Mouse (Mus musculus): Measurements from ENCODE around the gene Pigz. TPM values are rescaled to one million over a fixed set of nuclear protein-coding genes. Genes with fewer than 3 reads are reported as not detected.
A peak's percentile ranks its signal among the peaks of the same experiment; 100 is the strongest.

The Pigz gene
- 1.6 TPM in 2 replicates for polyA plus RNA-seq (2015; fragmentation: Nextera tagmentation; extraction: Ambion mirVana)

- Histone ChIP-seq H3K4me3 (replicated peaks; ENCODE audit: low read length) (peak within 1 kb of the TSS; percentile 52), H3K36me3 (ENCODE audit: control insufficient read depth, insufficient read depth) (no peaks in the 10 kb centered on the region), H3K4me2 (ENCODE audit: low read length) (peak within 1 kb of the TSS; percentile 94), H3K27ac (ENCODE audit: low read length) (peak within 1 kb of the TSS; percentile 93), H3K9ac (replicated peaks; ENCODE audit: low read depth, low read length) (peak within 1 kb of the TSS; percentile 78), H3K27me3 (replicated peaks; ENCODE audit: control insufficient read depth, insufficient read depth, low read length) (peaks cover 6% of the 10 kb centered on the region), H3K4me1 (replicated peaks; ENCODE audit: control insufficient read depth, insufficient read depth, low read length) (peaks cover 26% of the 10 kb centered on the region), H3K9me3 (ENCODE audit: control insufficient read depth, low read length) (no peaks in the 10 kb centered on the region)
- WGBS = 3% methylated on average over 42 of the region's 42 CpGs
- peak; percentile 6; the same call in 1 of the 2 replicates for ATAC-seq
These were observed at the start of gene Pigz for GRCm38 (mm10) chr16:31933751-31934549. TSS of gene Pigz (plus strand) at chr16:31933851.

DNA sequence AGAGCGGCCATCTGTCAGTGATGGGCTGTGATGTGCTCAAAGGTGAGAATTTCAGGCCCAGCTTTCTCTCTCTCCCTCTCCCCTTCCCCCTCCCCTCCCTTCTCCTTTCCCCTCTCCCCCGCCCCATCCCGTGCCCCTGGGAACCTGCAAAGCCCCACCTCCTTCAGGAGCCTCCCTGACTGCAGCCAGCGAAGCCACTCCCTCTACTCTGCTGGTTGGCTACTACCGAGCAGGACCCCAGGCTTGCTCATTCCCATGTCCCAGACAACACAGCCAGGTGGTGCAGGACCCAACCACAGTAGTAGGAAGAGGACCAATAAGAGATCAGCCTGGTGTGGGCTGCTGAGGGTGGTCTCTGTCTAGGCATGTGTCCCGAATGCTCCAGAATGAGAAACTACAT lies 49.7 kb upstream of the Pigz start:
- Histone ChIP-seq H3K4me2 (ENCODE audit: low read length) (no peak overlapping the region), H3K9ac (replicated peaks; ENCODE audit: low read depth, low read length) (no peak overlapping the region), H3K9me3 (ENCODE audit: control insufficient read depth, low read length) (no peaks in the 10 kb centered on the region), H3K27me3 (replicated peaks; ENCODE audit: control insufficient read depth, insufficient read depth, low read length) (no peaks in the 10 kb centered on the region), H3K27ac (ENCODE audit: low read length) (no peak overlapping the region), H3K4me1 (replicated peaks; ENCODE audit: control insufficient read depth, insufficient read depth, low read length) (no peaks in the 10 kb centered on the region), H3K4me3 (replicated peaks; ENCODE audit: low read length) (no peak overlapping the region), H3K36me3 (ENCODE audit: control insufficient read depth, insufficient read depth) (no peaks in the 10 kb centered on the region)
- peak; percentile 32; the same call in 1 of the 2 replicates for ATAC-seq
- WGBS = 21% methylated on average over 6 of the region's 6 CpGs

GRCm38 (mm10) chr16:31890907-31891306 lies 42.7 kb upstream of the Pigz start:
- Histone ChIP-seq H3K9me3 (ENCODE audit: control insufficient read depth, low read length) (no peaks in the 10 kb centered on the region), H3K4me2 (ENCODE audit: low read length) (no peak overlapping the region), H3K27me3 (replicated peaks; ENCODE audit: control insufficient read depth, insufficient read depth, low read length) (no peaks in the 10 kb centered on the region), H3K4me1 (replicated peaks; ENCODE audit: control insufficient read depth, insufficient read depth, low read length) (no peaks in the 10 kb centered on the region), H3K36me3 (ENCODE audit: control insufficient read depth, insufficient read depth) (no peaks in the 10 kb centered on the region), H3K27ac (ENCODE audit: low read length) (no peak overlapping the region), H3K9ac (replicated peaks; ENCODE audit: low read depth, low read length) (no peak overlapping the region), H3K4me3 (replicated peaks; ENCODE audit: low read length) (no peak overlapping the region)
- no peak for ATAC-seq
- 57% methylated on average over 7 of the region's 7 CpGs for WGBS

- Histone ChIP-seq H3K27ac (ENCODE audit: low read length) (no peak overlapping the region), H3K36me3 (ENCODE audit: control insufficient read depth, insufficient read depth) (no peaks in the 10 kb centered on the region), H3K4me1 (replicated peaks; ENCODE audit: control insufficient read depth, insufficient read depth, low read length) (peaks cover 13% of the 10 kb centered on the region), H3K4me3 (replicated peaks; ENCODE audit: low read length) (no peak overlapping the region), H3K4me2 (ENCODE audit: low read length) (no peak overlapping the region), H3K9ac (replicated peaks; ENCODE audit: low read depth, low read length) (no peak overlapping the region), H3K27me3 (replicated peaks; ENCODE audit: control insufficient read depth, insufficient read depth, low read length) (no peaks in the 10 kb centered on the region), H3K9me3 (ENCODE audit: control insufficient read depth, low read length) (no peaks in the 10 kb centered on the region)
- ATAC-seq = no peak
- 57% methylated on average over 5 of the region's 5 CpGs for WGBS
These were observed 40.1 kb upstream of the Pigz start for GRCm38 (mm10) chr16:31893396-31894141.

DNA sequence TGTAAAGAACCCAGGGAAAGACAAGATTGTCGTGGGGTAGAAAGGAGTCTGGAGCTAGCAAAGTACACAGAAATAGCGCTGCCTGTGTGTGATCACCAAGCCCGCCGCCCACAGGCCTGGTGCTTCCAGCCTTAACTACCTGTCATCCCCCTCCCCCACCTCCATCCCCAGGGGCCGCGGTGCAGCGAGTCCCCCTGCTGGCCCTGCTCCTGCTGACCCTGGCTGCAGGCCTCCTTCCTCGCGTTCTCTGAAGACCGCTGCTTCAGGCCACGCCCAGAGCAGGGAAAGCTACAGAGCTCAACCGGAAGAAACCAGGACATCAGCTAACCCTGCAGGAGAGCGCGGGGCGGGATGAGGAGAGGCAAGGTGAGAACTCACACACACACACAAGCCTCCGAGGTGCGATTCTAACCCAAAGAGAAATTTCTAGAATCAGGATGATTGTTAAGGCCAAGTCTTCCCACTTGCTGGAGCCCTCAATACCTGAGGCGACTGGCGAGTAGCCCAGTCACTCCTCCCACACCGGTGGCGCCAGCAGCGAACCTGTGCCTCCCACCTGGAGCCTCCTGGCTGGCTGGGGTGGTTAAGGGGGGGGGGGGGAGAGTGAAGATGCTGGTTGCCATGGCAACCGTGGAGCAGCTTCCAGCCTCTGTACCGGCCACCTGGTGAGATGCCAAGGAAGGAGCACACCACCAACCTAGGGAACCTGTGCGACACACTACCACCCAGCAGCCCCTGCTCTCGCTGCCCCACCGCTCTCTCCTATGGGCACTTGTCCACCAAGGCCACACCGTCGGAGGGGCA lies 36.5 kb upstream of the Pigz start:
- ATAC-seq = peak; percentile 60
- WGBS = 10% methylated on average over 29 of the region's 29 CpGs
- Histone ChIP-seq H3K4me1 (replicated peaks; ENCODE audit: control insufficient read depth, insufficient read depth, low read length) (peaks cover 13% of the 10 kb centered on the region), H3K9me3 (ENCODE audit: control insufficient read depth, low read length) (no peaks in the 10 kb centered on the region), H3K4me3 (replicated peaks; ENCODE audit: low read length) (peak overlapping the region; percentile 31), H3K27me3 (replicated peaks; ENCODE audit: control insufficient read depth, insufficient read depth, low read length) (no peaks in the 10 kb centered on the region), H3K9ac (replicated peaks; ENCODE audit: low read depth, low read length) (peak overlapping the region; percentile 49), H3K27ac (ENCODE audit: low read length) (no peak overlapping the region), H3K4me2 (ENCODE audit: low read length) (peak overlapping the region; percentile 59), H3K36me3 (ENCODE audit: control insufficient read depth, insufficient read depth) (no peaks in the 10 kb centered on the region)

- ATAC-seq = peak; percentile 71
- H3K27ac ChIP-seq (ENCODE audit: low read length) = no peak overlapping the region
- H3K4me3 ChIP-seq (replicated peaks; ENCODE audit: low read length) = no peak overlapping the region
- peaks cover 13% of the 10 kb centered on the region for H3K4me1 ChIP-seq (replicated peaks; ENCODE audit: control insufficient read depth, insufficient read depth, low read length)
- H3K4me2 ChIP-seq (ENCODE audit: low read length) = no peak overlapping the region
- WGBS = 68% methylated on average over 18 of the region's 18 CpGs
- no peak overlapping the region for H3K9ac ChIP-seq (replicated peaks; ENCODE audit: low read depth, low read length)
- H3K9me3 ChIP-seq (ENCODE audit: control insufficient read depth, low read length) = no peaks in the 10 kb centered on the region
- no peaks in the 10 kb centered on the region for H3K36me3 ChIP-seq (ENCODE audit: control insufficient read depth, insufficient read depth)
- H3K27me3 ChIP-seq (replicated peaks; ENCODE audit: control insufficient read depth, insufficient read depth, low read length) = no peaks in the 10 kb centered on the region
These were observed 34.9 kb upstream of the Pigz start for GRCm38 (mm10) chr16:31898546-31899326.

DNA sequence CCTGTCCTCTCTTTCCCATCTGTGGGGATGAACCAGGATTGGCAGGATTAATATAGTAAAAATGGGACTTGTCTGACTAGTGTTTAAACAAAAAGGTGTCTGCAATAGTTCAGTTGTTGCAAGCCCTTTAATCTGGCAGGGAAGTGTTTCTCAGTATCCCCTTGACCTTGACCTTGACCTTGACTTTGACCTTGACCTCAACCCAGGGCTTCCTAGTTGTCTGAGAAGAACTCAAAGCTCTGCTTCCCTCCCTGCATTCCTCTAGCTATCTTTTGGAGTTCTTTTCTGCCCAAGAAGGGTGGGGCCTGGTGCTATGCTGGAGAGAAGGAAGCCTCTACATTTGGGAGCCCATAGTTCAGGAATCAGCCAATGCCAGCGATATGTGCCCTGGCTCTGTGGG lies 31.8 kb upstream of the Pigz start:
- Histone ChIP-seq H3K4me1 (replicated peaks; ENCODE audit: control insufficient read depth, insufficient read depth, low read length) (peaks cover 13% of the 10 kb centered on the region), H3K9me3 (ENCODE audit: control insufficient read depth, low read length) (no peaks in the 10 kb centered on the region), H3K4me2 (ENCODE audit: low read length) (no peak overlapping the region), H3K27me3 (replicated peaks; ENCODE audit: control insufficient read depth, insufficient read depth, low read length) (peaks cover 4% of the 10 kb centered on the region; the same call in 1 of the 2 replicates), H3K4me3 (replicated peaks; ENCODE audit: low read length) (no peak overlapping the region), H3K36me3 (ENCODE audit: control insufficient read depth, insufficient read depth) (no peaks in the 10 kb centered on the region), H3K27ac (ENCODE audit: low read length) (no peak overlapping the region), H3K9ac (replicated peaks; ENCODE audit: low read depth, low read length) (no peak overlapping the region)
- ATAC-seq = no peak
- 88% methylated on average over 1 of the region's 1 CpGs for WGBS

GRCm38 (mm10) chr16:31903239-31903638 lies 30.4 kb upstream of the Pigz start:
- Histone ChIP-seq H3K4me2 (ENCODE audit: low read length) (no peak overlapping the region), H3K9ac (replicated peaks; ENCODE audit: low read depth, low read length) (no peak overlapping the region), H3K4me3 (replicated peaks; ENCODE audit: low read length) (no peak overlapping the region), H3K4me1 (replicated peaks; ENCODE audit: control insufficient read depth, insufficient read depth, low read length) (0 out of 2 replicates have a peak, but pooled peaks cover 5% of the 10 kb centered on the region), H3K27me3 (replicated peaks; ENCODE audit: control insufficient read depth, insufficient read depth, low read length) (peaks cover 4% of the 10 kb centered on the region; the same call in 1 of the 2 replicates), H3K9me3 (ENCODE audit: control insufficient read depth, low read length) (no peaks in the 10 kb centered on the region), H3K27ac (ENCODE audit: low read length) (no peak overlapping the region), H3K36me3 (ENCODE audit: control insufficient read depth, insufficient read depth) (no peaks in the 10 kb centered on the region)
- WGBS = 87% methylated on average over 8 of the region's 8 CpGs
- ATAC-seq = no peak

Measured in forebrain, embryonic 16.5 days (tissue).